Mouse (Mus musculus): ENCODE data around the gene Prx. TPM values are rescaled to one million over a fixed set of nuclear protein-coding genes. Genes with fewer than 3 reads are reported as not detected.

Gene Prx
- 0.33 and 0.42 TPM in 2 replicates for polyA plus RNA-seq (2012; rRNA removed)

DNA sequence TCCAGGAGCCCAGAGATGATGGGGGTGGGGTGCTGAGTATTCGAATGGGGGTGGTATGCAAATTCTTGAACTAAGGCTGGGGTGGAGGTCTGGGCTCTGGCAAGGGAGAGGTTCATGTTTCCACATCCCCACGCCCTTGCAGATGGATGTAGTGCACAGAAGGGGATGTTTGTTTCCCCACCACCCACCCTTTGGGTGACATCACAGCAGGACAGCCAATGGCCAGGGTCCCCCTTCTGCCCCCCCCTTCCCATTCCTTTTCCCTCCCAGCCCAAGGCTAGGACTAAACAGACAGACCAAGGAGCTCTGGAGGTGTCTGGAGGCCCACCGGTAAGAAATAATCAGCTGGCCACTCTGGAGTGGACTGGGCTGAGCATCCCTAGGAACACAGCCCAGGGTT lies at the start of gene Prx:
TSS of gene Prx (plus strand) at position 289 of the 400 bp plus-strand sequence.
- peaks cover 5% of the 10 kb centered on the region for H3K4me1 ChIP-seq (ENCODE audit: control insufficient read depth, insufficient read depth, low read length)
- H3K27ac ChIP-seq (ENCODE audit: control insufficient read depth, insufficient read depth, low read depth, low read length) = no peak within 1 kb of the TSS
- no peak for TF ChIP-seq CTCF (IDR thresholded peaks at IDR 0.05; ENCODE audit: control insufficient read depth, insufficient read depth, insufficient replicate concordance, low read depth, low read length)
- no peak for TF ChIP-seq POLR2A (IDR thresholded peaks at IDR 0.05; ENCODE audit: control insufficient read depth, low read depth, low read length)
- H3K27me3 ChIP-seq (ENCODE audit: control insufficient read depth, insufficient read depth, low read length) = no peaks in the 10 kb centered on the region
- no peak within 1 kb of the TSS for H3K4me3 ChIP-seq (ENCODE audit: control insufficient read depth, low read depth, low read length)
- H3K36me3 ChIP-seq (ENCODE audit: control insufficient read depth, insufficient read depth, low read length) = no peaks in the 10 kb centered on the region

DNA sequence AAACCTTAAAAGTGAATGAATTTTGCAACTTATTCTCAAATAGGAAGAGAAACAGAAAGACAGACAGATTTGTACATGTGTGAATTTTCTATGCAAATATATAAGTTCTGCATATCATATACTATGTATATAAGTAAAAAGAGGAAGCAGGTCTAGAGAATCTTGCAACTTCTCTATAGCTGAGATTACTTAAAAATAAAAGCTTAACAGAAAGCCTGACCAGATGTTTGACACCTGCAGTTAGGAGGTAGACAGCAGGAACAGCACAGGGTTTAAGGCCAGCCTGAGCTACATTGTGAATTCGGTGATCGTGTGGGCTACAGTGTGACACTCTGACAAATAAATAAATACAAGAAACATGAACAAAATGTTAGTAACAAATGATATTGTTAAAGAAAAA lies 47.8 kb upstream of the Prx start:
- Histone ChIP-seq H3K27ac (ENCODE audit: control insufficient read depth, insufficient read depth, low read depth, low read length) (no peak overlapping the region), H3K4me3 (ENCODE audit: control insufficient read depth, low read depth, low read length) (no peak overlapping the region), H3K4me1 (ENCODE audit: control insufficient read depth, insufficient read depth, low read length) (peaks cover 16% of the 10 kb centered on the region), H3K36me3 (ENCODE audit: control insufficient read depth, insufficient read depth, low read length) (no peaks in the 10 kb centered on the region), H3K27me3 (ENCODE audit: control insufficient read depth, insufficient read depth, low read length) (no peaks in the 10 kb centered on the region)
- TF ChIP-seq POLR2A (IDR thresholded peaks at IDR 0.05; ENCODE audit: control insufficient read depth, low read depth, low read length) (no peak), CTCF (IDR thresholded peaks at IDR 0.05; ENCODE audit: control insufficient read depth, insufficient read depth, insufficient replicate concordance, low read depth, low read length) (no peak)

DNA sequence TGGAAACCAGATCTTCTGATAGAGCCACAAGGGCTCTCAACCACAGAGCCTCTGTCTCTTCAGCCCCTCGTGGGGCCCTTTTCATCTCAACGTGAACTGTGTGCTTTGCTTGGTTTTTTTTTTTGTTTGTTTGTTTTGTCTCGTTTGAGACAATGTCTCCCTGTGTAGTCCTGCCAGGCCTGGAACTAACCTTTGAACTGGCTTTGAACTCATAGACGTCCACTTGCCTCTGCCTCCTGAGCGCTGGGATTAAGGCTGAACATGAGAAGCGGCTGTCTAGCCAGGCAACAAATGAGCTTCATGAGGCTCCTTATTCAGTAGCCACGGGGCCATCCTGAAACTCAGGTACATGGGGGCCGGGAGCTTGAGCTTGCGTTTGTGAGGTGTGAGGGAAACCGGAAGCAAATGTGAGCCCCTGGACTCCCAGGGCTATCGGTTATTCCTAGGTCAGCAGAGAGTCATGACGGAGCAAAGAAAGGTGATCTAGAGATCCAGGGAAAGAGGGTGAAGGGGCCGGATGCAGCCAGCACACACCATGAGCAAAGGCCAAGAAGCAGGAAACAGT lies 46.8 kb upstream of the Prx start:
- H3K27ac ChIP-seq (ENCODE audit: control insufficient read depth, insufficient read depth, low read depth, low read length) = no peak overlapping the region
- TF ChIP-seq POLR2A (IDR thresholded peaks at IDR 0.05; ENCODE audit: control insufficient read depth, low read depth, low read length) = no peak
- no peak for TF ChIP-seq CTCF (IDR thresholded peaks at IDR 0.05; ENCODE audit: control insufficient read depth, insufficient read depth, insufficient replicate concordance, low read depth, low read length)
- H3K4me1 ChIP-seq (ENCODE audit: control insufficient read depth, insufficient read depth, low read length) = peaks cover 14% of the 10 kb centered on the region
- no peaks in the 10 kb centered on the region for H3K36me3 ChIP-seq (ENCODE audit: control insufficient read depth, insufficient read depth, low read length)
- H3K4me3 ChIP-seq (ENCODE audit: control insufficient read depth, low read depth, low read length) = no peak overlapping the region
- H3K27me3 ChIP-seq (ENCODE audit: control insufficient read depth, insufficient read depth, low read length) = no peaks in the 10 kb centered on the region

DNA sequence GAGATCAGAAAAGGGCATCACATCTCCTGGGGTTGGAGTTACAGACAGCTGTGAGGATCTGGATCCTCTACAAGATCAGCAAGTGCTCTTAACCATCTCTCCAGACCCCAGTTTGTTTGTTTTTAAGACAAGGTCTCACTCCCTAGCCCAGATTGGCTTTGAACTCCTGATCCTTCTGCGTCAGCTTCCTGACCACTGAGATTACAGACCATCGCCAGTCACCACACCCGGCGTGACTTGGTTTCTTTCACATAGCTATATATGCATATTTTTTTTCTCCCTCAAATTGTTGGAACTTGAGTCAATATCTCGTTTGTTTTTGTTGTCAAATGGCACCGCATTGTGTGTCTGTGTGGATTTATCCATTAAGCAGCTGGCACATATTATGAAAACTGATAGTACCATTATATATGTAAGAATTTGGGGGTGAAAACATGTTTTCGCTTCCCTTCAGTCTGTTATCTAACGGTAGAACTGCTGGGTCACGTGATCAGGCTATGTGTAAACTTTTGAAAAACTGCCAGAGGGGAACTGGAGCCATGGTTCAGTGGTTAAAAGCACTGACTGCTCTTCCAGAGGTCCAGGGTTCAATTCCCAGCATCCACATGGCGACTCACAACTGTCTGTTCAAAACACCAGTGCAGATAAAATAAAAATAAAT lies 44.5 kb upstream of the Prx start:
- H3K27ac ChIP-seq (ENCODE audit: control insufficient read depth, insufficient read depth, low read depth, low read length) = no peak overlapping the region
- no peaks in the 10 kb centered on the region for H3K36me3 ChIP-seq (ENCODE audit: control insufficient read depth, insufficient read depth, low read length)
- peaks cover 3% of the 10 kb centered on the region for H3K4me1 ChIP-seq (ENCODE audit: control insufficient read depth, insufficient read depth, low read length)
- H3K27me3 ChIP-seq (ENCODE audit: control insufficient read depth, insufficient read depth, low read length) = no peaks in the 10 kb centered on the region
- no peak overlapping the region for H3K4me3 ChIP-seq (ENCODE audit: control insufficient read depth, low read depth, low read length)
- TF ChIP-seq CTCF (IDR thresholded peaks at IDR 0.05; ENCODE audit: control insufficient read depth, insufficient read depth, insufficient replicate concordance, low read depth, low read length) (no peak), POLR2A (IDR thresholded peaks at IDR 0.05; ENCODE audit: control insufficient read depth, low read depth, low read length) (no peak)

DNA sequence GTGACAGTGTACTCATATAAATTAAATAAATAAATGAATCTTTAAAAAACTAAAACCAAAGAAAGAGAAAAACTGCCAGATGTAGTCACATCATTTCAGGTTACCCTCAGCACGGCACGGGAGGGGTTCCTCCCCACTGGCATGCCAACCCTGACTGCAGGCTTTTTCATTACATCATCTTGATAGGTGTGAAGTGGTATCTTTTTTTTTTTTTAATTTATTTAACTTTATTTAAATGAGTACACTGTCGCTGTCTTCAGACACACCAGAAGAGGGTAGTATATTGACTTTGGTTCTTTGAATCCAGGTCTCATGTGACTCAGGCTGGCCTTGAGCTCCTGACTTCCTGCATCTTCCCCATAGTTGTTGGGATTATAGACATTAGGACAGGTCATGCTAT lies 43.9 kb upstream of the Prx start:
- H3K4me3 ChIP-seq (ENCODE audit: control insufficient read depth, low read depth, low read length) = no peak overlapping the region
- H3K27me3 ChIP-seq (ENCODE audit: control insufficient read depth, insufficient read depth, low read length) = no peaks in the 10 kb centered on the region
- no peak overlapping the region for H3K27ac ChIP-seq (ENCODE audit: control insufficient read depth, insufficient read depth, low read depth, low read length)
- TF ChIP-seq CTCF (IDR thresholded peaks at IDR 0.05; ENCODE audit: control insufficient read depth, insufficient read depth, insufficient replicate concordance, low read depth, low read length) (no peak), POLR2A (IDR thresholded peaks at IDR 0.05; ENCODE audit: control insufficient read depth, low read depth, low read length) (no peak)
- no peaks in the 10 kb centered on the region for H3K36me3 ChIP-seq (ENCODE audit: control insufficient read depth, insufficient read depth, low read length)
- peaks cover 3% of the 10 kb centered on the region for H3K4me1 ChIP-seq (ENCODE audit: control insufficient read depth, insufficient read depth, low read length)

DNA sequence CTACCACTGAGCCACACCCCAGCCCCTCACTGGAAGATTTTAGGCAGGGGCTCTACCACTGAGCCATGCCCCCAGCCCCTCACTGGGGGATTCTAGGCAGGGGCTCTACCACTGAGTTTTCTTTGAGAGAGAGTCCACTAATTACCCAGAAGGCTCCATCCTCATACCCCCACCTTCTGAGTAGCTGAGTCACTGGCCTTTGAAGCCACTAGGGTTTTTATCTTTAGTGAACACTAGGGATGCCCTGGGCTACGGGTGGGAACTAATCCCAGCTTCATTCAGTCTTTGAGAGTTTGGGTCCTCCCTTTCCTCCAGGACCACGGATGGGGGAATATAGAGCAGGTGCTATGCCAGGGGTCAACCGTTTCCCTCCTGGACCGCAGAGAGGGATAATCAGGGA lies 40.5 kb upstream of the Prx start:
- TF ChIP-seq CTCF (IDR thresholded peaks at IDR 0.05; ENCODE audit: control insufficient read depth, insufficient read depth, insufficient replicate concordance, low read depth, low read length) (no peak), POLR2A (IDR thresholded peaks at IDR 0.05; ENCODE audit: control insufficient read depth, low read depth, low read length) (no peak)
- Histone ChIP-seq H3K27me3 (ENCODE audit: control insufficient read depth, insufficient read depth, low read length) (no peaks in the 10 kb centered on the region), H3K27ac (ENCODE audit: control insufficient read depth, insufficient read depth, low read depth, low read length) (no peak overlapping the region), H3K4me1 (ENCODE audit: control insufficient read depth, insufficient read depth, low read length) (peaks cover 2% of the 10 kb centered on the region), H3K36me3 (ENCODE audit: control insufficient read depth, insufficient read depth, low read length) (no peaks in the 10 kb centered on the region), H3K4me3 (ENCODE audit: control insufficient read depth, low read depth, low read length) (no peak overlapping the region)

DNA sequence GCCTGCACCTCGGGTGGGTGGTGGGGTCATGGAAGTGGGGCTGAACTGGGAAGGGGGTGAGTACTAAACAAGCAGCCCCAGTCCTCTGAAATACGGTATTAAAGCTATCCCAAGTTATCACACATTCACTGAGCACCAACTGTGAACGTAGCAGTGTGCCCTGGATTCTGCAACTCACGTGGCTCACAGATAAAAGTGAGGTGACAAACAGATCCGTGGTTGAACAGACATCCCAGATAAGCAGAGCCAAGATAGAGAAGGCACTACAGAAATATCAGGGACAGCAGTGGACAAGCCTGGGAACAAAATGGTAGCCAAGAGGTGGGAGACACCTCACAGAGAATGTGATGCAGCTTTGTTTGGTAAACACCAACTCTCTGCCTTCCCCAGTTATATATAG lies 39.5 kb upstream of the Prx start:
- Histone ChIP-seq H3K27me3 (ENCODE audit: control insufficient read depth, insufficient read depth, low read length) (no peaks in the 10 kb centered on the region), H3K27ac (ENCODE audit: control insufficient read depth, insufficient read depth, low read depth, low read length) (no peak overlapping the region), H3K36me3 (ENCODE audit: control insufficient read depth, insufficient read depth, low read length) (no peaks in the 10 kb centered on the region), H3K4me3 (ENCODE audit: control insufficient read depth, low read depth, low read length) (no peak overlapping the region), H3K4me1 (ENCODE audit: control insufficient read depth, insufficient read depth, low read length) (peaks cover 2% of the 10 kb centered on the region)
- TF ChIP-seq CTCF (IDR thresholded peaks at IDR 0.05; ENCODE audit: control insufficient read depth, insufficient read depth, insufficient replicate concordance, low read depth, low read length) (no peak), POLR2A (IDR thresholded peaks at IDR 0.05; ENCODE audit: control insufficient read depth, low read depth, low read length) (no peak)

Measured in testis, adult 2 months (tissue).